8 mouse cellular contexts compared by ENCODE assay signal in the genomic region with DNA sequence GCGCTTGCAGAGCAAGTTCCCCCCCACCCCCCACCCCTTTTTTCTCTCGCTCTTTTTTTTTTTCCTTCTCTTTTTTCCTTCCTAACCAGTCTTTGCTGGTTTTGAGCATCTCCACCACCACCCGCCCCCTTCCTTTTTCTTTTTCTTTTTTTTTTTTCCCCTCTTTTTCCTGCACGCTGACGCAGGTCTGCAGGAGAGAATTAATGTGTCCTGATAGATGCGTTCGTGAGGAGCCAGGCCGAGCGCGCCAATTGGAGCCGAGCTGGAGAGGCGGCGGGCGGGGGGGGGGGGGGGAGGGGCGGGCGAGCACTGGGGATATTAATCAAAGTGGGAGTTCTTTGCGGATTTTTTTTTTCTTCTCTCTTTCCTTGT. TPM values are rescaled to one million over a fixed set of nuclear protein-coding genes. Genes with fewer than 3 reads are reported as not detected.
DNase-seq lines count a peak whose midpoint lies in the region; ATAC-seq and TF ChIP-seq lines count a peak whose summit lies in the region.

No protein-coding gene starts in this region.

- H3K27ac ChIP-seq in kidney, postnatal 0 days = peak overlapping the region; percentile 87
- H3K27ac ChIP-seq in forebrain, embryonic 12.5 days = peak overlapping the region; percentile 96
- H3K27ac ChIP-seq in limb, embryonic 13.5 days = peak overlapping the region; percentile 96
- H3K27ac ChIP-seq in neural tube, embryonic 13.5 days (replicated peaks) = peak overlapping the region; percentile 92

- no peaks in the 10 kb centered on the region for H3K36me3 ChIP-seq in kidney, postnatal 0 days (ENCODE audit: insufficient read depth, low read length)
- H3K36me3 ChIP-seq in forebrain, embryonic 12.5 days (replicated peaks) = no peaks in the 10 kb centered on the region
- H3K36me3 ChIP-seq in limb, embryonic 13.5 days = no peaks in the 10 kb centered on the region
- H3K36me3 ChIP-seq in neural tube, embryonic 13.5 days = no peaks in the 10 kb centered on the region

- peak overlapping the region; percentile 54 for H3K4me2 ChIP-seq in kidney, postnatal 0 days (ENCODE audit: low read length)
- H3K4me2 ChIP-seq in forebrain, embryonic 12.5 days = peak overlapping the region; percentile 50
- H3K4me2 ChIP-seq in limb, embryonic 13.5 days (replicated peaks) = peak overlapping the region; percentile 58
- peak overlapping the region; percentile 56 for H3K4me2 ChIP-seq in neural tube, embryonic 13.5 days

- H3K27me3 ChIP-seq in kidney, postnatal 0 days (ENCODE audit: insufficient read depth, low read length) = no peaks in the 10 kb centered on the region
- no peaks in the 10 kb centered on the region for H3K27me3 ChIP-seq in forebrain, embryonic 12.5 days
- no peaks in the 10 kb centered on the region for H3K27me3 ChIP-seq in limb, embryonic 13.5 days
- no peaks in the 10 kb centered on the region for H3K27me3 ChIP-seq in neural tube, embryonic 13.5 days

- no peak for ATAC-seq in kidney, postnatal 0 days (replicated peaks; ENCODE audit: low FRiP score, low read depth)
- ATAC-seq in forebrain, embryonic 12.5 days (ENCODE audit: low FRiP score) = no peak; the same call in 1 of the 2 replicates
- no peak for ATAC-seq in limb, embryonic 13.5 days (ENCODE audit: low FRiP score, low read depth)
- ATAC-seq in neural tube, embryonic 13.5 days (ENCODE audit: low read depth) = peak; percentile 37; the same call in 1 of the 2 replicates

- under 1% methylated on average over 16 of the region's 17 CpGs for WGBS in kidney, postnatal 0 days
- under 1% methylated on average over 16 of the region's 17 CpGs for WGBS in forebrain, embryonic 12.5 days
- 0% methylated on average over 16 of the region's 17 CpGs for WGBS in limb, embryonic 13.5 days
- 0% methylated on average over 16 of the region's 17 CpGs for WGBS in neural tube, embryonic 13.5 days

- H3K9me3 ChIP-seq in kidney, postnatal 0 days (replicated peaks; ENCODE audit: low read length) = no peaks in the 10 kb centered on the region
- no peaks in the 10 kb centered on the region for H3K9me3 ChIP-seq in forebrain, embryonic 12.5 days
- no peaks in the 10 kb centered on the region for H3K9me3 ChIP-seq in limb, embryonic 13.5 days
- H3K9me3 ChIP-seq in neural tube, embryonic 13.5 days = no peaks in the 10 kb centered on the region

- peaks cover 24% of the 10 kb centered on the region for H3K4me1 ChIP-seq in kidney, postnatal 0 days (replicated peaks; ENCODE audit: insufficient read depth, low read length)
- H3K4me1 ChIP-seq in forebrain, embryonic 12.5 days = peaks cover 74% of the 10 kb centered on the region
- H3K4me1 ChIP-seq in limb, embryonic 13.5 days = peaks cover 92% of the 10 kb centered on the region
- H3K4me1 ChIP-seq in neural tube, embryonic 13.5 days (replicated peaks) = peaks cover 68% of the 10 kb centered on the region

- peak; percentile 89 for DNase-seq in kidney, postnatal 0 days (ENCODE audit: low spot score)
- no peak for DNase-seq in kidney, adult 8-10 months
- DNase-seq in brain, embryonic 18.5 days (ENCODE audit: low read depth, low spot score) = peak; percentile 64
- DNase-seq in right cerebral cortex, adult 2 months (ENCODE audit: low spot score in 2 of 2) = no peak
- DNase-seq in spleen, adult 18-20 months = no peak

- no peak for TF ChIP-seq CTCF in kidney, postnatal 0 days (IDR thresholded peaks at IDR 0.05; ENCODE audit: low read depth)

- peak overlapping the region; percentile 16; the same call in 1 of the 2 replicates for H3K4me3 ChIP-seq in kidney, postnatal 0 days (replicated peaks; ENCODE audit: low read depth, low read length)
- peak overlapping the region; percentile 14 for H3K4me3 ChIP-seq in forebrain, embryonic 12.5 days (replicated peaks)
- peak overlapping the region; percentile 27 for H3K4me3 ChIP-seq in limb, embryonic 13.5 days
- peak overlapping the region; percentile 28 for H3K4me3 ChIP-seq in neural tube, embryonic 13.5 days

- H3K9ac ChIP-seq in kidney, postnatal 0 days (ENCODE audit: low read depth, low read length) = peak overlapping the region; percentile 28; the same call in 1 of the 2 replicates
- H3K9ac ChIP-seq in forebrain, embryonic 12.5 days = 0 out of 2 replicates have a peak overlapping the region, but pooled peaks have one; percentile 12
- H3K9ac ChIP-seq in limb, embryonic 13.5 days = peak overlapping the region; percentile 43; the same call in 1 of the 2 replicates
- H3K9ac ChIP-seq in neural tube, embryonic 13.5 days = peak overlapping the region; percentile 68

RNA-seq across cellular contexts. Expression of a gene that starts 5.9 kb away (rescaled TPM):
- 11.5 and 12.4 TPM in 2 replicates for polyA plus RNA-seq in kidney, postnatal 0 days (2015; fragmentation: Nextera tagmentation; extraction: Ambion mirVana)
- 4.6 and 7.0 TPM in 2 replicates for polyA plus RNA-seq in forebrain, embryonic 12.5 days (2016; fragmentation: Nextera tagmentation; extraction: Ambion mirVana)
- polyA plus RNA-seq in limb, embryonic 13.5 days (2015; fragmentation: Nextera tagmentation; extraction: Ambion mirVana) = 10.4 and 11.1 TPM in 2 replicates
- 6.2 and 7.8 TPM in 2 replicates for polyA plus RNA-seq in neural tube, embryonic 13.5 days (2015; fragmentation: Nextera tagmentation; extraction: Ambion mirVana)

RNA-seq across cellular contexts. Expression of a gene that starts 20.9 kb away (rescaled TPM):
- polyA plus RNA-seq in kidney, postnatal 0 days (2015; fragmentation: Nextera tagmentation; extraction: Ambion mirVana) = 0.05 TPM in 1 of 2 replicates, not detected in the other
- 4.7 and 5.2 TPM in 2 replicates for polyA plus RNA-seq in forebrain, embryonic 12.5 days (2016; fragmentation: Nextera tagmentation; extraction: Ambion mirVana)
- 2.3 and 2.7 TPM in 2 replicates for polyA plus RNA-seq in limb, embryonic 13.5 days (2015; fragmentation: Nextera tagmentation; extraction: Ambion mirVana)
- polyA plus RNA-seq in neural tube, embryonic 13.5 days (2015; fragmentation: Nextera tagmentation; extraction: Ambion mirVana) = 0.59 and 0.87 TPM in 2 replicates

RNA-seq across cellular contexts. Expression of a gene that starts 37.6 kb away (rescaled TPM):
- 0.19 and 0.30 TPM in 2 replicates for polyA plus RNA-seq in kidney, postnatal 0 days (2015; fragmentation: Nextera tagmentation; extraction: Ambion mirVana)
- polyA plus RNA-seq in forebrain, embryonic 12.5 days (2016; fragmentation: Nextera tagmentation; extraction: Ambion mirVana) = 0.29 and 0.42 TPM in 2 replicates
- polyA plus RNA-seq in limb, embryonic 13.5 days (2015; fragmentation: Nextera tagmentation; extraction: Ambion mirVana) = 0.22 and 0.34 TPM in 2 replicates
- polyA plus RNA-seq in neural tube, embryonic 13.5 days (2015; fragmentation: Nextera tagmentation; extraction: Ambion mirVana) = not detected in 2 replicates

RNA-seq across cellular contexts. Expression of a gene that starts 37.7 kb away (rescaled TPM):
- 25.9 and 27.4 TPM in 2 replicates for polyA plus RNA-seq in kidney, postnatal 0 days (2015; fragmentation: Nextera tagmentation; extraction: Ambion mirVana)
- 48.1 and 49.4 TPM in 2 replicates for polyA plus RNA-seq in forebrain, embryonic 12.5 days (2016; fragmentation: Nextera tagmentation; extraction: Ambion mirVana)
- polyA plus RNA-seq in limb, embryonic 13.5 days (2015; fragmentation: Nextera tagmentation; extraction: Ambion mirVana) = 34.7 and 34.9 TPM in 2 replicates
- 28.3 and 28.4 TPM in 2 replicates for polyA plus RNA-seq in neural tube, embryonic 13.5 days (2015; fragmentation: Nextera tagmentation; extraction: Ambion mirVana)

Comparison
In these comparisons a context has a peak if more than half of its experiments do, and no peak if none do; other contexts are left out.
1. DNase-seq: peak in kidney, postnatal 0 days (single experiment) and brain, embryonic 18.5 days (single experiment); none in kidney, adult 8-10 months (0 of 2), right cerebral cortex, adult 2 months (0 of 2) and spleen, adult 18-20 months (0 of 2).
2. H3K9ac ChIP-seq: peak in every context shown above with its lines; median percentile 68 in neural tube, embryonic 13.5 days; 43 in limb, embryonic 13.5 days; 28 in kidney, postnatal 0 days; 12 in forebrain, embryonic 12.5 days.
3. Peak in every context shown above with its lines, with median percentiles within 50 percentile points of each other: H3K27ac ChIP-seq, H3K4me2 ChIP-seq and H3K4me3 ChIP-seq.